Mouse (Mus musculus): ENCODE measurements around the gene Rab8b.

- TF ChIP-seq POLR2A (IDR thresholded peaks at IDR 0.05; ENCODE audit: borderline replicate concordance, extremely low read depth, insufficient read depth, insufficient read length, poor library complexity, severe bottlenecking) (no peak), CTCF (IDR thresholded peaks at IDR 0.05; ENCODE audit: borderline replicate concordance, extremely low read depth, insufficient read depth, insufficient read length) (no peak)
These were observed 40.6 kb downstream of the Rab8b start for GRCm38 (mm10) chr9:66878899-66879298.

Data from brain, embryonic 14.5 days (tissue).